Mouse (Mus musculus): Measurements from ENCODE around the gene Ccs.
"Not testable (repeated sequence)": the region's sequence is repeated elsewhere in the genome, so short reads cannot be mapped to it uniquely, and the experiment has no call there.

Gene Ccs

GRCm38 (mm10) chr19:4836096-4836495, 3.0 kb downstream of the Ccs start:
- DNase-seq (ENCODE audit: low spot score) = peak; percentile 61

GRCm38 (mm10) chr19:4833977-4834376, 5.2 kb downstream of the Ccs start:
- DNase-seq (ENCODE audit: low spot score) = no peak

GRCm38 (mm10) chr19:4829156-4829555, 10.0 kb downstream of the Ccs start:
- no peak for DNase-seq (ENCODE audit: low spot score)

- DNase-seq (ENCODE audit: low spot score) = peak; percentile 56
Measured at GRCm38 (mm10) chr19:4828444-4829114, 10.6 kb downstream of the Ccs start.

DNA sequence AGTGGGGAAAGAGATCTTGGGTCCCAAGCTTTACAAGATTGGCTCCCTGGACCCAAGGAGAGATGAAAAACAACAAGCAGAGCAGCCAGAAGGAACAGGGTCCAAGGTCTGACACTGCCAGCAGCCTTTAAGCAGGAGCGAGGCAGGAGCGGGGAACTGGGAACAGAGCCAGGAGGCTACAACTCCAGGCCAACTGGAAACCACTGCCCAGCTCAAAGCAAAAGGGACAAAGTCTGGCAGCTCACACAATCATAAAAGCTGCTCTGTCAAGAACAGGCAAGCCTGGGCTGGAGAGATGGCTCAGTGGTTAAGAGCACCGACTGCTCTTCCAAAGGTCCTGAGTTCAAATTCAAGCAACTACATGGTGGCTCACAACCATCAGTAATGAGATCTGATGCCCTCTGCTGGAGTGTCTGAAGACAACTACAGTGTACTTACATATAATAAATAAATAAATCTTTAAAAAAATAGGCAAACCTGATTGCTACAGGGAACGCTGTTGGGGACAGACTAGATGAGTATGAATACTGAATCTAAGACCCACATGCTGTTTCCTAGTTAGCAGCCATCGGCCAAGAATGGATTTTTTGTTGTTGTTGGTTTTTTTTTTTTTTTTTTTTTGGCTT, 18.3 kb downstream of the Ccs start:
- peak; percentile 87 for DNase-seq (ENCODE audit: low spot score)

GRCm38 (mm10) chr19:4817182-4817835, 21.8 kb downstream of the Ccs start:
- DNase-seq (ENCODE audit: low spot score) = peak; percentile 85

- no peak for DNase-seq (ENCODE audit: low spot score)
Measured at GRCm38 (mm10) chr19:4813015-4813414, 26.1 kb downstream of the Ccs start.

- not testable (repeated sequence) for DNase-seq (ENCODE audit: low spot score)
Measured at GRCm38 (mm10) chr19:4812334-4812949, 26.7 kb downstream of the Ccs start.

- no peak for DNase-seq (ENCODE audit: low spot score)
Measured at GRCm38 (mm10) chr19:4811909-4812242, 27.3 kb downstream of the Ccs start.

GRCm38 (mm10) chr19:4811063-4811908, 27.8 kb downstream of the Ccs start, which contains the start of the genes Gm21992 and Rbm14:
Gene Gm21992, minus strand, starts transcription at chr19:4811612.
Gene Rbm14, minus strand, starts transcription at chr19:4811634.
- peak; percentile 99 for DNase-seq (ENCODE audit: low spot score)

GRCm38 (mm10) chr19:4810746-4811062, 28.4 kb downstream of the Ccs start:
- no peak for DNase-seq (ENCODE audit: low spot score)

DNA sequence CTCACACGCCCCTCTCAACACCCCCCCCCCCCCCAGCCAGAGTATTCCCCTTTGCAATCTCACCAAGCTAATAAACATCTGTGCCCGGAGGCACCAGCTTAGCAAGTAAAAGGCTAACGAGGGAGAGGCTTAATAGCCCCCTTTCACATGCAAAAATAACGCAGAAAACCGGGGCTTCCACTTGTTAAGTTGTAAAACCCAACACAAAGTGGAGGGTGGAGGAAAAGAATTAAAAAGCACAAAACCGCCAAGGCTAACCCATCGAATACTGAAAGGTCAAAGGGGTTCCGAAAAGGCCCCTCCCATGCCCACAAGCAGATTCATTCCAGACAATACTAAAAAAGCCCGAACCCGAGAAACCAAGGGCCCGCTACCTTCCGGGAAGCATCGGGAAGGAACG, 28.8 kb downstream of the Ccs start:
- no peak for DNase-seq (ENCODE audit: low spot score)

GRCm38 (mm10) chr19:4803283-4803682, 35.8 kb downstream of the Ccs start:
- DNase-seq (ENCODE audit: low spot score) = no peak

DNA sequence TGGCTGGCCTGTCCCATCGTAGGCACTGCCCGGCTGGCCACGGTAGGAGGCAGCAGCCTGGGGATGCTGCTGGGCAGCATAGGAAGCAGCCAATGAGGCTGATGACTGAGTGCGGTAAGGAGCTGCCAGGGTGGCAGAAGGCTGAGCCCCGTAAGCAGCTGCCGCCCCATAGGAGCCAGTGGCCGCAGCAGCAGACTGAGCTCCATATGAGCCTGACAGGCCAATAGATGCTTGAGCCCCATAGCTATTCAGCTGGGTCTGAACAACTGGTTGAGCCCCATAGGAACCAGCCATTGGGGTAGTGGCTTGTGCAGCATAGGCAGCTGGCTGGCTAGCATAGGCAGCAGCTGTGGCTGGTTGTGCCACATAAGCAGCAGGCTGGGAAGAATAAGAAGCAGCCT, 36.4 kb downstream of the Ccs start:
- no peak for DNase-seq (ENCODE audit: low spot score)

GRCm38 (mm10) chr19:4799083-4799482, 40.0 kb downstream of the Ccs start:
- no peak for DNase-seq (ENCODE audit: low spot score)

GRCm38 (mm10) chr19:4797846-4798245, 41.3 kb downstream of the Ccs start:
- DNase-seq (ENCODE audit: low spot score) = no peak

- DNase-seq (ENCODE audit: low spot score) = no peak
Measured at GRCm38 (mm10) chr19:4795929-4796328, 43.2 kb downstream of the Ccs start.

DNA sequence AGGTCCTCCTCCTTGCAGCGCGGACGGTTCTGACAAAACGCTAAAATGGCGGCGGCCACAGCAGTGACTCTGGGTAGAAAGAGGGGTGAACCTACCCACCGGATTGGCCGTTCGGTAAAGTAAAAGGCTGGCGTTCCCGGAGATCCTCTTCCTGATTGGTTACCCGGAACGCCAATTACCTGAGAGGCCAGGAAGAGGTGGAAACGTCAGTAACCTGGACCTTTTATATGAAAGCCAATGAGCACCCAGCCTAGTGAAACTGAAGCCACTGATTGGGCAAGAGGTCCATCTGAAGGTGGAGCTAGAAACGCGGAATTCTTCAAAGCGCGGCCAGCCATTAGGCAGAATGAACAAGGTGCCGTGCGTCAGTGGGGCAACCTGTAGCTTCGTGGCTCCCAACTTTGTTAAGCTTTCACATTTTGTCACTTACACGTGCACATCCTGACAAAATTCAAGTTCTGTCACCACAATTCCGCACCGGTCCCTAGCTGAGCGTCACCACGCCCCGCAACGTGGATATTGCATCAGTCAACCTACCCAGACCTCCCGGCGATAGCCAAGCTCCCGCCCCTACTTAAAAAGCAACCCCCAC, 45.2 kb downstream of the Ccs start, which contains the start of gene Rbm4:
Rbm4 (minus strand) TSS at position 71 of the 592 bp plus-strand sequence.
- DNase-seq (ENCODE audit: low spot score) = peak; percentile 98

DNA sequence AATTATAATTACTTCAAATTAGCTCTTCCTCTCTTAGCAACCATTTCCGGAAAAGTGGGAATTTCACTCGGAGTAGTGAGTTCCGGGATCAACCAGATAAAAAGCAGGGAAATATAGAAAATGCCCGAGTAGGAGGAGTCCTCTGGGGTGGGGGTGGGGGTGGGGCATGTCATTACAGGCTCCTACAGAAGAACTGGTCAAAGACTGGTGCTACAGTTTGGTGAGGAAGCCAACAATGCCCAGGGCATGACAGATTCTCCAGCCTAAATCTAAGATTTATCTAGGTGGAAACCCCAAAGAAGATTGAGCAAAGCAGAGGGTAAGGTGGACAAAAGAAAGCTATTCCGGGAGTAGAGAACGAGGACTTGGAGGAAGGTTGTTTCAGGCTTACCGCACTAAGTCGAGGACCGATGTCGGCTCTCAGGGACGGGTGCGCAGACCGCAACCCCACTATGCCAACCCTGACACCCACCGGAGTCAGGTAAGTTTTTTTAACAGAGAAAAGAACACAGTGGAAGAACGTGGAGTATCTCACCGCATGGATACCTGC, 45.8 kb downstream of the Ccs start:
- DNase-seq (ENCODE audit: low spot score) = no peak

- no peak for DNase-seq (ENCODE audit: low spot score)
Measured at GRCm38 (mm10) chr19:4786313-4786712, 52.8 kb downstream of the Ccs start.

- DNase-seq (ENCODE audit: low spot score) = no peak
Measured at GRCm38 (mm10) chr19:4785206-4785605, 53.9 kb downstream of the Ccs start.
